Comparison of ENCODE assay signal across 25 mouse cellular contexts in the genomic region with DNA sequence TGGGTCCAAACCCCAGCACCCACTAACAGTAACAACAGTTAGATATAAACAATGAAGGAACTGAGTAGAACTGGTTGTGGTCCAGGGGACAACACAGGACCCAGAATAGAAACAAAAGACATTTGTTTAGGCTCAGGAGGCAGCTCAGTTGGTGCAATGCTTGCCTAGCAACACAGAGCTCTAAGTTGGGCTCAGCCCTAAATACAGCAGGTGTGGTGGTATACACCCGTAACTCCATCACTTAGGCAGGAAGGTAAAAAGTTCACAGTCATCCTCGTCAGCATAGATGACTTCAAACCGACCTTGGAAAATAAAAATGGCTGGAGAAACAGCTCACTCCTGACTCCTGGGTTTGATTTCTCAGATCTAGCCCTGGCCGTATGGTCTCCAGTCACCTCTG. TPM values are rescaled to one million over a fixed set of nuclear protein-coding genes. Genes with fewer than 3 reads are reported as not detected.
"Had no signal": no experiment of that assay in that cellular context is flagged by ENCODE, and none has a peak within 500 bp of the region (broad histone marks: within the 10 kb centered on the region; RNA-seq: fewer than 3 reads in every experiment).

No protein-coding gene starts in this region.

- H3K4me3 ChIP-seq: liver, embryonic 15.5 days; megakaryocyte, embryonic 14.5 days; midbrain, embryonic 10.5 days; midbrain, embryonic 12.5 days; myocyte; neural tube, embryonic 13.5 days; neural tube, embryonic 15.5 days; stomach, embryonic 15.5 days had no signal

- H3K9me3 ChIP-seq: liver, embryonic 15.5 days; megakaryocyte, embryonic 14.5 days; midbrain, embryonic 10.5 days; midbrain, embryonic 12.5 days; neural tube, embryonic 13.5 days; neural tube, embryonic 15.5 days; stomach, embryonic 15.5 days had no signal

- H3K27me3 ChIP-seq: liver, embryonic 15.5 days; stomach, embryonic 15.5 days had no signal

- ATAC-seq: liver, postnatal 0 days; midbrain, embryonic 16.5 days had no signal

- H3K9ac ChIP-seq: liver, embryonic 15.5 days; liver, postnatal 0 days; midbrain, embryonic 12.5 days; neural tube, embryonic 13.5 days; neural tube, embryonic 15.5 days; stomach, embryonic 15.5 days had no signal

- H3K27ac ChIP-seq: liver, embryonic 15.5 days; macrophage; midbrain, embryonic 10.5 days; midbrain, embryonic 12.5 days; neural tube, embryonic 13.5 days; neural tube, embryonic 15.5 days; stomach, embryonic 15.5 days; stomach, postnatal 0 days had no signal

- H3K4me2 ChIP-seq: liver, embryonic 15.5 days; midbrain, embryonic 12.5 days; neural tube, embryonic 13.5 days; neural tube, embryonic 15.5 days; stomach, embryonic 15.5 days had no signal

- DNase-seq: liver, postnatal 0 days; lung, adult 2 months; lung, postnatal 10 days; lung, postnatal 36 days; midbrain, embryonic 14.5 days; right cerebral cortex, postnatal 14 days; thymus, adult 2 months; thymus, postnatal 25 days; thymus, postnatal 4 days had no signal

- H3K36me3 ChIP-seq: liver, embryonic 15.5 days; midbrain, embryonic 10.5 days; midbrain, embryonic 12.5 days; neural tube, embryonic 13.5 days; neural tube, embryonic 15.5 days; stomach, embryonic 15.5 days had no signal

- H3K4me1 ChIP-seq: megakaryocyte, embryonic 14.5 days; neural tube, embryonic 13.5 days; neural tube, embryonic 15.5 days; stomach, embryonic 15.5 days had no signal

RNA-seq across cellular contexts. Expression of a gene that starts 55.8 kb away (rescaled TPM):
- total RNA-seq: megakaryocyte progenitor cell, adult 5-6 weeks had no signal
- polyA plus RNA-seq: liver, embryonic 15.5 days; liver, postnatal 0 days; lung, adult 2 months; lung, embryonic 16.5 days; macrophage; midbrain, embryonic 10.5 days; midbrain, embryonic 12.5 days; midbrain, embryonic 14.5 days; midbrain, embryonic 16.5 days; myocyte; neural tube, embryonic 11.5 days; neural tube, embryonic 13.5 days; neural tube, embryonic 15.5 days; spleen, adult 2 months; stomach, embryonic 15.5 days; stomach, postnatal 0 days; urinary bladder, adult 2 months had no signal
